Mouse (Mus musculus) megakaryocyte, embryonic 14.5 days (primary cell): Measurements from ENCODE around the gene Dzip1. TPM values are rescaled to one million over a fixed set of nuclear protein-coding genes. Genes with fewer than 3 reads are reported as not detected.

Experiments used
- H3K27me3 ChIP-seq: replicated peaks from 2 replicates; pipeline ENCODE3; 2012; ENCODE audit warnings: inconsistent platforms
- H3K36me3 ChIP-seq: replicated peaks from 2 replicates; pipeline ENCODE3; 2012; ENCODE audit warnings: low read length, inconsistent platforms, mixed read lengths
- H3K4me1 ChIP-seq: 2 replicates; pipeline ENCODE4 v1.6.1; 2012; ENCODE audit warnings: inconsistent platforms
- H3K4me3 ChIP-seq: replicated peaks from 2 replicates; pipeline ENCODE3; 2012; ENCODE audit warnings: moderate library complexity, mild to moderate bottlenecking, inconsistent platforms
- H3K9me3 ChIP-seq: 2 replicates; pipeline ENCODE4 v1.6.1; 2012; ENCODE audit warnings: inconsistent platforms
- FLI1 ChIP-seq: IDR thresholded peaks from 2 replicates; pipeline ENCODE4 v1.6.1; 2012; ENCODE audit warnings: low read length, inconsistent platforms, mixed read lengths
- GATA1 ChIP-seq: IDR thresholded peaks from 3 replicates; pipeline ENCODE4 v1.6.1; 2012; ENCODE audit warnings: mixed read lengths, low read length, inconsistent platforms, borderline replicate concordance
- polyA plus RNA-seq: library from polyadenylated mRNA; stranded (reverse); fragments of >175 nt; gene quantifications from 2 replicates; pipeline ENCODE4 v1.2.3, GENCODE M21; 2012; ENCODE audit warnings: low replicate concordance; ENCODE audit not compliant: insufficient read depth

Dzip1 gene
- polyA plus RNA-seq, 1 experiment: 0.31 TPM

DNA sequence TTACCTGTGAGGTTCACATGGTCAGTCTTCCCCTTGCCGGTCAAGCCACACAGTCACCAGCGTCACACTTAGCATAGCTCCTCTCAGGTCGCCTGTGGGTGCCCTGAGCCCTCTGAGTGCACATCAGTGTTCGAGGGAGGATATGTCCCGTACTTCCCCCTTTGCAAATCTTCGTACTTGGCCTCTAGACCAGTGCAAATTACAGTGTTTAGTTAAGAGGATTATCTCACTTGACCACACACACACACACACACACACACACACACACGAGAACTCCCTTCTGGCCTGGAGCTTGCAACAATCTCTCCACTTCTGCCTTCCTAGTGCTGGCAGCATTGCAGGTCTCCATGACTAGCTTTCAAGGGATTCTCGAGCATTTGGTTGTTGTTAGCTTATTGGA, 98.9 kb downstream of the Dzip1 start:
- peaks cover 11% of the 10 kb centered on the region for H3K27me3 ChIP-seq
- TF ChIP-seq FLI1 (no peak), GATA1 (no peak)
- no peaks in the 10 kb centered on the region for H3K9me3 ChIP-seq
- peaks cover 7% of the 10 kb centered on the region for H3K4me1 ChIP-seq
- H3K36me3 ChIP-seq: no peaks in the 10 kb centered on the region
- H3K4me3 ChIP-seq: no peak overlapping the region

Other genes starting within 250 kb of the Dzip1 start
- 1.7 and 1.8 TPM in 2 replicates for gene Abcc4, start 219.2 kb downstream of the Dzip1 start, polyA plus RNA-seq
- gene Cldn10, start 137.6 kb downstream of the Dzip1 start, polyA plus RNA-seq: not detected in 2 replicates
- 0.83 and 3.5 TPM in 2 replicates for gene Dnajc3, start 12.5 kb upstream of the Dzip1 start, polyA plus RNA-seq
- gene Uggt2, start 174.0 kb upstream of the Dzip1 start, polyA plus RNA-seq: not detected in 2 replicates
- gene Hs6st3, start 212.9 kb upstream of the Dzip1 start, polyA plus RNA-seq: 1.0 TPM in 1 of 2 replicates, not detected in the other